Mouse (Mus musculus): ENCODE measurements around the gene Prss57.

DNA sequence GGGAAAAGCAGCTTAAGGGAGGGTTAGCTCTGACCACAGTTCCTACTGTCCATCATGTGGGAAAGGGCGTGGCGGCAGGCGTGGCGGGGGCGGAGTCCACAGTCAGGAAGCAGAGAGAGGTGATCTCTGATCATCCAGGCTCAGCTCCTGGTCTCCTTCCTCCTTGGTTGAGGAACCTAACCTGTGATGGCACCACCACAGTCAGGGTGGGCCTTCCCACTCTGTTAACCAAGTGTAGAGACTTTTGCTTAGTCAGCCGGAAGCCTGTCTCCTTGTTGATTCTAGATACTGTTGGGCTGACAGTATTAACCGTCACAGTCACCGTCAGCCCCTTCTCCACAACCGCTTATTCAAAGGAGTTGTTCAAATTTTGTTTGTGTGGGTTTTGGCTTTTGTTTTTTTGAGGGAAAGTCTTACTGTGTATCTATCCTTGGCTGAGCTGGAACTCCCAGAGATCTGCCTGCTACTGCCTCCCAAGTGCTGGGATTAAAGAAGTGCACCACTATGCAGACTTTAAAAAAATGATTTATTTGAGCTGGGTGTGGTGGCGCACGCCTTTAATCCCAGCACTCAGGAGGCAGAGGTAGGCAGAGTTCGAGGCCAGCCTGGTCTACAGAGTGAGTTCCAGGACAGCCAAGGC lies 7.6 kb upstream of the Prss57 start:
- no peak for TF ChIP-seq POLR2A (IDR thresholded peaks at IDR 0.05; ENCODE audit: low read depth, low read length)
- no peak for TF ChIP-seq CTCF (conservative IDR thresholded peaks at IDR 0.05; ENCODE audit: insufficient read depth, insufficient read length, low read depth, low read length)
